Mouse (Mus musculus): ENCODE measurements around the gene Thra.

DNA sequence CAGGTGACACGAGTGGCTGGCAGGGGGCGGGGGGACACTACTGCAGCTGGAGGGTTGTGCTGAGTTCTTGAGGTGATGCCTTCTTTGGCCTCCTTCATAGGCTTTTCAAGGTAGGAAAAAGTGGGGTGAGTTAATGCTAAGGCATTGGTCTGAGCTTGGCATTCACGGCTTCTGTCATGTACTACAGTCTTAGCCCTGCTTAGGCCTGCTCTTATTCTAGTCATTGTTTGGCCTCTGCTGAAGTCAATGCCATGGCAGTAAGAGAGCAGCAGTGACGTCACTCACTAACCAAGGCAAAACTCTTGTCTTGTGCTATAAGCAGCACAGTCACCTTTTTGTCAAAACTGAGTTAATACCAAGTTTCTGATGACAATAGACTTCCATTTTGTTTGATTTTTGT is 57.5 kb downstream of the Thra start:
- TF ChIP-seq POLR2A (IDR thresholded peaks at IDR 0.05; ENCODE audit: extremely low read depth, insufficient read depth, low read length) (no peak), CTCF (IDR thresholded peaks at IDR 0.05; ENCODE audit: extremely low read depth, insufficient read depth, low read length) (no peak)

Measured in cortical plate, adult 2 months (tissue).